Mouse (Mus musculus): Measurements from ENCODE around the gene Nfxl1. TPM values are rescaled to one million over a fixed set of nuclear protein-coding genes. Genes with fewer than 3 reads are reported as not detected.
A peak's percentile ranks its signal among the peaks of the same experiment; 100 is the strongest.
"Not testable (repeated sequence)": the region's sequence is repeated elsewhere in the genome, so short reads cannot be mapped to it uniquely, and the experiment has no call there.

Gene Nfxl1
- polyA plus RNA-seq, 1 experiment from 2014 or later, result 27.4 TPM

DNA sequence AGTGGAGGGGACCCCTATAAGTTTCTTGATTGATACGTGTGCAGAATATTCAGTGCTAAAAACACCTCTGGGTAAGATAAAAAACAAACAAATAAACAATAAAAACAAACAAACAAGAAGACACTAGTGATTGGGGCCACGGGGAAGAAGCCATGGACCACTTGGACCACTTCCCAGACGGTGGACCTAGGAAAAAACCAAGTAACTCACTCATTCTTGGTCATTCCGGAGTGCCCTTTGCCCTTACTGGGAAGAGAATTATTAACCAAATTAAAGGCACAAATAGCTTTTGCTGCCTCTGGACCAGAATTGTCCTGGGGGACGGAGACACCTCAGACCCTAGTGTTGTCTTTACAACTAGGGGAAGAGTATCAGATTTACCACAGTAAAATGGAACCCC is 6.1 kb upstream of the Nfxl1 start:
- no peak overlapping the region for H3K4me3 ChIP-seq (ENCODE audit: low read depth, low read length)
- WGBS, result 90% methylated on average over 5 of the region's 5 CpGs
- H3K36me3 ChIP-seq (ENCODE audit: control insufficient read depth, insufficient read depth, low read length), result no peaks in the 10 kb centered on the region
- H3K4me1 ChIP-seq (ENCODE audit: control insufficient read depth, insufficient read depth, low read length), result no peaks in the 10 kb centered on the region
- DNase-seq (ENCODE audit: low spot score, missing footprints) (no peak), ATAC-seq (ENCODE audit: low FRiP score) (no peak)
- no peaks in the 10 kb centered on the region for H3K9me3 ChIP-seq (ENCODE audit: control insufficient read depth, low read length)
- no peak overlapping the region for H3K27ac ChIP-seq (ENCODE audit: low read depth, low read length)
- no peaks in the 10 kb centered on the region for H3K27me3 ChIP-seq (ENCODE audit: control insufficient read depth, insufficient read depth, low read length)
- H3K4me2 ChIP-seq, result no peak overlapping the region
- H3K9ac ChIP-seq (ENCODE audit: low read length), result no peak overlapping the region

DNA sequence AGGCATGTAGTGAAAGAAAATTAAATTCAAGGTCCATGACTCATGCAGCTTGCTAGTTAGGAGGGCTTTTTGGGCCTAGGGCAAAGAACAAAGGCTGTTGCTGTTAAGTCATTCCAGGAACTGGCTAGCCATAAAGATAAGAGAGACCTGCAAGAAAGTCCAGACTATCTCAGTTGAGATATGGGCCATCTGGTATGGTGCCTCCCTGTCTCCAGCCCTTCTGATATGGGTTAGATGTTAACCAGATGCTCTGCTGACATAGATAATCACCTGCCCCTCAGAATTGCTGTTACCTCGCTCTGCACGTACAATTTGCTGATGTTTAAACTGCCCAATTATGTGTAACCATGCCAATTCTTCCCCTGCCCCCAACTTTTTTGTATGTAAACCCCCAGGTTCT is 3.7 kb upstream of the Nfxl1 start:
- H3K9ac ChIP-seq (ENCODE audit: low read length); H3K27ac ChIP-seq (ENCODE audit: low read depth, low read length); H3K27me3 ChIP-seq (ENCODE audit: control insufficient read depth, insufficient read depth, low read length); ATAC-seq (ENCODE audit: low FRiP score); H3K9me3 ChIP-seq (ENCODE audit: control insufficient read depth, low read length); H3K4me3 ChIP-seq (ENCODE audit: low read depth, low read length); H3K4me2 ChIP-seq; H3K36me3 ChIP-seq (ENCODE audit: control insufficient read depth, insufficient read depth, low read length); H3K4me1 ChIP-seq (ENCODE audit: control insufficient read depth, insufficient read depth, low read length): not testable (repeated sequence)
- DNase-seq (ENCODE audit: low spot score, missing footprints), result peak; percentile 37
- 89% methylated on average over 2 of the region's 2 CpGs for WGBS

DNA sequence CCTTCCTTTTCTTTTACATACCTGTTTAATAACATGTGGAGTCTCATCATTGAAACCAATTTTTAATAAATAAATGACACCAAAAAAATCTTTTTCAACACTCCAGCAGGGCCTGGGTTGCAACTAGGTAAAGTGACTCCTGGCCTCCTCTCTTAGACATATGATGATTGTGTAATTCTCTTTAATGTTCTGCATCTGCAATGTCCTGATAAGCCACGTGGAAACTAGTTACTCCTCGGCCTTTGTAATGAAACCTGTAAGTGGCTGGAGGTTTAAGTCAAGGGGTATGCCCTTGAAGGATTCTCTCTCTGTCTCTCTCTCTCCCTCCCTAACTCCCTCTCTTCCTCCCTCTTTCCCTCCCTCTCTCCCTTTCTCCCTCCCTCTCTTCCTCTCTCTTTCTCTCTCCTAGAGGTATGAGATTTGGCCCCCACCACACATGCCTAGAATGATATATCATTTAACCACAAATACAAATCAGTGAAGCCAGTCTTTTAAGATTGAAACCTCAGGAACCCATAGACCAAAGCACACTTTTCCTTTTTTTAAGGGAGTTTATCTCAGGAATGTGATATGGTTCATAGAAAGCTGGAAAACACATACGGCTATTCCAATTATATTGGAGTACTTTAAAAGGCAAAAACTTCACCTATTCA is 1.6 kb upstream of the Nfxl1 start:
- H3K4me1 ChIP-seq (ENCODE audit: control insufficient read depth, insufficient read depth, low read length), result peaks cover 7% of the 10 kb centered on the region
- H3K27me3 ChIP-seq (ENCODE audit: control insufficient read depth, insufficient read depth, low read length), result no peaks in the 10 kb centered on the region
- WGBS, result 85% methylated on average over 3 of the region's 3 CpGs
- no peak overlapping the region for H3K4me2 ChIP-seq
- no peak overlapping the region for H3K4me3 ChIP-seq (ENCODE audit: low read depth, low read length)
- no peak for ATAC-seq (ENCODE audit: low FRiP score)
- no peaks in the 10 kb centered on the region for H3K9me3 ChIP-seq (ENCODE audit: control insufficient read depth, low read length)
- H3K27ac ChIP-seq (ENCODE audit: low read depth, low read length), result no peak overlapping the region
- no peaks in the 10 kb centered on the region for H3K36me3 ChIP-seq (ENCODE audit: control insufficient read depth, insufficient read depth, low read length)
- peak; percentile 35 for DNase-seq (ENCODE audit: low spot score, missing footprints)
- H3K9ac ChIP-seq (ENCODE audit: low read length), result no peak overlapping the region

DNA sequence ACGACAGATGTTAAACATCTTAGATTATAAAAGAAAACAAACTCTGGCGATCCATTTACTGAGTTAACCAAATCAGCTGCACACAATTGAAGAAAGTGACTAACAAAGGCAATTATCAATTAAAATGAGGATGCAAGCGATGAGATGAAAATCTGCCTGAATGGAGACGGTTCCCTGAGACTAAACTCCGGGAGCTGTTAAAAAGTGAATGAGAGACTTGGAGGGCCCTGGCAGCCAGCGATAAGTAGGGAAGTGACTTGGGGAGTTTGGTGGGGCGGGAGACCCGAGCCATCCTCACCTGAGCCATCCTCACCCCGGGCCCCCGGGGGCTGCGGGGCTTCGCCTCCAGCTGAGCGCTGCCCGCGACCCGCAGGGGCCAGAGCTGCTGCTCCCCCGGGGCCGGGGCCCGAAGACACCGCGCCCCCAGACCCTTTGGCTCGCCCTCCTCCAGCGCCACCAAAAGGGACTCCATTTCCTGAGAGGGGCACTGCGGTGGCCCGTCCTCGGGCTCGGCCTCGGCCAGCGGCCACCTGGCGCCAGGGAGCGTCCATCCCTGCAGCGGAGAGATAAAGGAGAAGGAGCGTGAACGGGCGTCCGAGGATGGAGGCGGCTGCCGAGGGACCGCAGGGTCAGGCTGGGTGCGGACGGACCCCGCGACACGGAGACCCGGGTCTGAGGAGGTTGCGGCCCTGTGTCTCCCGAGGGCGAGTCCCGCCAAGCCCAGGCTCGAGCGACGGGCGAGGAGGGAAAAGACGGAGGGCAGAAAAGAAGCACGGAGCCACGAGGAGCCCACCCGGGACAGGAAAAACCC is 563 bp downstream of the Nfxl1 start:
- peaks cover 7% of the 10 kb centered on the region for H3K4me1 ChIP-seq (ENCODE audit: control insufficient read depth, insufficient read depth, low read length)
- H3K4me3 ChIP-seq (ENCODE audit: low read depth, low read length), result peak overlapping the region; percentile 84
- no peak for DNase-seq (ENCODE audit: low spot score, missing footprints)
- peak overlapping the region; percentile 54 for H3K27ac ChIP-seq (ENCODE audit: low read depth, low read length)
- peak overlapping the region; percentile 87 for H3K4me2 ChIP-seq
- peak; percentile 85 for ATAC-seq (ENCODE audit: low FRiP score)
- no peaks in the 10 kb centered on the region for H3K27me3 ChIP-seq (ENCODE audit: control insufficient read depth, insufficient read depth, low read length)
- WGBS, result under 1% methylated on average over 52 of the region's 57 CpGs
- peak overlapping the region; percentile 92 for H3K9ac ChIP-seq (ENCODE audit: low read length)
- H3K9me3 ChIP-seq (ENCODE audit: control insufficient read depth, low read length), result no peaks in the 10 kb centered on the region
- H3K36me3 ChIP-seq (ENCODE audit: control insufficient read depth, insufficient read depth, low read length), result no peaks in the 10 kb centered on the region

DNA sequence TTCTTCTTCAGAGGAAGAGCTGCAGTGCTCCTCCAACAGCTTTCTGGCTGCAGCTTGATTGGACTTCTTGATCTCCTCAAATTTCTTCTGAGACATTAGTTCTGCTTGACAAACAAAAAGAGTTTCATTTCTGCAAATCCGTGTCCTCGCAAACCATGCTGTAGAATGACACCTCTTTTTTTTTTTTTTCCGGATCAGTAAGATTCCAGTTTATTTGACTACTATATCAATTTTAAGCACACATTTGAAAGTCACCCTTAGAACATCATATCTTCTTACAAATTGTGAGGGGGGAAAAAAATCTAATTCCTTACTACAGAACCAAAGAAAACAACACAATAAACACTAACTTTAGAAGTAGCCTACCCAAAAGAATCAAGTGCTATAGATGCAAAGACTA is 3.2 kb downstream of the Nfxl1 start:
- Histone ChIP-seq H3K4me1 (ENCODE audit: control insufficient read depth, insufficient read depth, low read length) (peaks cover 7% of the 10 kb centered on the region), H3K9me3 (ENCODE audit: control insufficient read depth, low read length) (no peaks in the 10 kb centered on the region), H3K9ac (ENCODE audit: low read length) (no peak overlapping the region), H3K27ac (ENCODE audit: low read depth, low read length) (no peak overlapping the region), H3K27me3 (ENCODE audit: control insufficient read depth, insufficient read depth, low read length) (no peaks in the 10 kb centered on the region), H3K36me3 (ENCODE audit: control insufficient read depth, insufficient read depth, low read length) (no peaks in the 10 kb centered on the region), H3K4me2 (no peak overlapping the region), H3K4me3 (ENCODE audit: low read depth, low read length) (no peak overlapping the region)
- WGBS, result 84% methylated on average over 3 of the region's 3 CpGs
- no peak for ATAC-seq (ENCODE audit: low FRiP score)
- no peak for DNase-seq (ENCODE audit: low spot score, missing footprints)

DNA sequence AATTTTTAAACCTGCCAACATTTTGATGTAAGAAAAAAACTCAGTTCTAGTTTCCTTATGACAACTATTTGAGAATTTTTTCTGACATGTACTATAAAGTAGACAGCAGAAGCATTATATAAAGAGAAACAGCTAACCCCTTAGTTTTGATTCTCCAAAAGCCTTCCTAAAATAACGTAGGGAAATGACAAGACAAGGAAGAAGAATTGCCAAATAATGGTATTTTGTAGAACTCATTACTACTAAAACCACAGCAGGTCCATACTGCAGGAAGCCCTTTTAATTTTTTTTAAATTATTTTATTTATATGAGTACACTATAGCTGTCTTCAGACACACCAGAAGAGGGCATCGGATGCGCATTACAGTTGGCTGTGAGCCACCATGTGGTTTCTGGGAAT is 8.3 kb downstream of the Nfxl1 start:
- ATAC-seq (ENCODE audit: low FRiP score), result no peak
- Histone ChIP-seq H3K9me3 (ENCODE audit: control insufficient read depth, low read length) (no peaks in the 10 kb centered on the region), H3K27me3 (ENCODE audit: control insufficient read depth, insufficient read depth, low read length) (no peaks in the 10 kb centered on the region), H3K36me3 (ENCODE audit: control insufficient read depth, insufficient read depth, low read length) (no peaks in the 10 kb centered on the region; the same call in 1 of the 2 replicates), H3K4me1 (ENCODE audit: control insufficient read depth, insufficient read depth, low read length) (no peaks in the 10 kb centered on the region), H3K27ac (ENCODE audit: low read depth, low read length) (no peak overlapping the region), H3K4me2 (no peak overlapping the region), H3K9ac (ENCODE audit: low read length) (no peak overlapping the region), H3K4me3 (ENCODE audit: low read depth, low read length) (no peak overlapping the region)
- no peak for DNase-seq (ENCODE audit: low spot score, missing footprints)
- 91% methylated on average over 3 of the region's 3 CpGs for WGBS

DNA sequence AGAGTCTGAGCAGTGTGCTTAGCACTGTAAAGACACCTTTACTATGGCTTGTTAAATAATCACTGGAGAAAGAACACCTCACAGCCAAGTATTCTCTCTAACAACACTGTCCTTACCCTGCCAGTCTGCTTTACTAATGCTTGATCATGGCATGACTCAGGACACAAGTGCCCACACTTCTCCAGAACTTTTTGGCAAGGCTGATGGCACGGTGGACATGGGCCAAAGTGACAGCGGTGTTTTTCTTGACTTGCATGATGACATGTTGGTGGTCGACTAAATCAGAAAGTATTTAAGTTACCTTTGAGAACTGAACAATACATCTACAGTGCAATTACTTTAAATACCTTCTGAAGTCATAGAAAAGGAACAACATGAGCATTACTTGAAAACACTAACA is 30.6 kb downstream of the Nfxl1 start:
- Histone ChIP-seq H3K36me3 (ENCODE audit: control insufficient read depth, insufficient read depth, low read length) (peaks cover 13% of the 10 kb centered on the region), H3K4me3 (ENCODE audit: low read depth, low read length) (no peak overlapping the region), H3K9ac (ENCODE audit: low read length) (no peak overlapping the region), H3K4me1 (ENCODE audit: control insufficient read depth, insufficient read depth, low read length) (no peaks in the 10 kb centered on the region), H3K4me2 (no peak overlapping the region), H3K27me3 (ENCODE audit: control insufficient read depth, insufficient read depth, low read length) (no peaks in the 10 kb centered on the region), H3K9me3 (ENCODE audit: control insufficient read depth, low read length) (no peaks in the 10 kb centered on the region), H3K27ac (ENCODE audit: low read depth, low read length) (no peak overlapping the region)
- ATAC-seq (ENCODE audit: low FRiP score), result no peak
- 95% methylated on average over 3 of the region's 3 CpGs for WGBS
- peak; percentile 68 for DNase-seq (ENCODE audit: low spot score, missing footprints)

DNA sequence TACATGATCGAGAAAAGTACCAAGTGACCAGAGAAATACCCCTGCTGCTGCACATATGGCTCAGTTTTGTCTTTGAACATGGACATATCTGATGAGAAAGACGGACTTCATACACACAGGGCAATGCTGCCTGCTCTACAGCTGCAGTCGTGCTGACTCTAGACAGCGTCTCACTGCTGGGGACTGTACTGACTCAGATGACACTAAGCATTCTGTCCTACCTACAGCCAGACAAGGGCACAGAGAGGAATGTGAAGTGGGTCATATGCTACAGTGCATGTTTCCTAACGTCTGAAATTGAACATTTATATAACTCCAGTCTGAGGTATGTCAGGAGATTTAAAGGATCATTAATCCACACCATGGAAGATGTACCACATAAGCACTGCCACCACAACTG is 45.7 kb downstream of the Nfxl1 start:
- Histone ChIP-seq H3K9ac (ENCODE audit: low read length) (no peak overlapping the region), H3K27me3 (ENCODE audit: control insufficient read depth, insufficient read depth, low read length) (no peaks in the 10 kb centered on the region), H3K4me3 (ENCODE audit: low read depth, low read length) (no peak overlapping the region), H3K9me3 (ENCODE audit: control insufficient read depth, low read length) (no peaks in the 10 kb centered on the region), H3K4me1 (ENCODE audit: control insufficient read depth, insufficient read depth, low read length) (no peaks in the 10 kb centered on the region), H3K27ac (ENCODE audit: low read depth, low read length) (no peak overlapping the region), H3K36me3 (ENCODE audit: control insufficient read depth, insufficient read depth, low read length) (0 out of 2 replicates have a peak, but pooled peaks cover 5% of the 10 kb centered on the region), H3K4me2 (no peak overlapping the region)
- DNase-seq (ENCODE audit: low spot score, missing footprints) (peak; percentile 44), ATAC-seq (ENCODE audit: low FRiP score) (no peak)
- WGBS, result 86% methylated on average over 5 of the region's 5 CpGs

DNA sequence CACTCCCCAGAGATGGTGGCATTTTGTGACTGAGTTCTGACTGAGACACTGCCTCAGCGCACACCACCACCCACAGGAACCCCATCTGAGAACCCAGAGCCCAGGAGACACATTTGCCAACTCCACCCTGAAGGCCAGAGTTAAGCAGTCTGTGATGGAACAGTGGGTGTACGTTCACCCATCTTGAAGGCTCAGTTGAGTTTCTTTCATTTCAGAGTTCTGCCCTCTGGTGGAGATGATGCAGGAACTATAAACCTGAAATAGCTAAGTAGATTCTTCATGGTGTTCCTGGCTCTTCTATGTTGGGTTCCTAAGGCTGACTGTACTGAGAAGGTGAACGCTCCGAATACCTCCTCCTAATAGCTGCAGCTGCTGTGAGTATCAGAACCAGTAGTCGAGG is 53.7 kb downstream of the Nfxl1 start:
- Histone ChIP-seq H3K4me2 (no peak overlapping the region), H3K4me1 (ENCODE audit: control insufficient read depth, insufficient read depth, low read length) (peaks cover 12% of the 10 kb centered on the region; the same call in 1 of the 2 replicates), H3K27me3 (ENCODE audit: control insufficient read depth, insufficient read depth, low read length) (peaks cover 29% of the 10 kb centered on the region), H3K4me3 (ENCODE audit: low read depth, low read length) (no peak overlapping the region), H3K27ac (ENCODE audit: low read depth, low read length) (no peak overlapping the region), H3K36me3 (ENCODE audit: control insufficient read depth, insufficient read depth, low read length) (no peaks in the 10 kb centered on the region), H3K9me3 (ENCODE audit: control insufficient read depth, low read length) (no peaks in the 10 kb centered on the region), H3K9ac (ENCODE audit: low read length) (no peak overlapping the region)
- DNase-seq (ENCODE audit: low spot score, missing footprints), result no peak
- WGBS, result 75% methylated on average over 5 of the region's 5 CpGs
- ATAC-seq (ENCODE audit: low FRiP score), result 0 out of 2 replicates have a peak, but pooled peaks have one; percentile 16

Measured in midbrain, embryonic 11.5 days (tissue).